Mouse (Mus musculus) MEL (cell line): ENCODE measurements at regions not wholly inside any gene's neighbourhood (a gene's known extent, or its start where the extent isn't known, plus 50 kb on each side); places are given as distances from the start of the nearest gene placed in this dataset.

ENCODE experiments used
- CHD2 ChIP-seq: IDR thresholded peaks from 2 replicates; pipeline ENCODE4 v1.6.1; 2011; ENCODE audit warnings: low read length, improper control_type of control experiment
- CTCF ChIP-seq, 3 experiments: IDR thresholded peaks in 2 of 3; conservative IDR thresholded peaks in 1 of 3; 2 replicates each; pipeline ENCODE4 v1.5.1; 2011 to 2012; ENCODE audit warnings: low read length in 3 of 3, low read depth in 2 of 3, mild to moderate bottlenecking in 2 of 3, improper control_type of control experiment in 1 of 3, inconsistent platforms in 1 of 3, mixed read lengths in 1 of 3, moderate library complexity in 1 of 3; ENCODE audit not compliant: control insufficient read depth in 1 of 3, insufficient read depth in 1 of 3, poor library complexity in 1 of 3, severe bottlenecking in 1 of 3
- ELF1 ChIP-seq: IDR thresholded peaks from 2 replicates; pipeline ENCODE4 v1.6.1; 2014; ENCODE audit warnings: low read depth, mild to moderate bottlenecking, inconsistent platforms, low read length, improper control_type of control experiment, moderate library complexity
- EP300 ChIP-seq, 2 experiments: IDR thresholded peaks; 2 replicates each; pipeline ENCODE4 v1.6.1; 2011; ENCODE audit warnings: improper control_type of control experiment in 2 of 2, low read length in 2 of 2, low read depth in 1 of 2, mild to moderate bottlenecking in 1 of 2
- ETS1 ChIP-seq: IDR thresholded peaks from 2 replicates; pipeline ENCODE4 v1.6.1; 2012; ENCODE audit warnings: low read depth, mild to moderate bottlenecking, inconsistent platforms, low read length, improper control_type of control experiment, moderate library complexity
- HCFC1 ChIP-seq: IDR thresholded peaks from 2 replicates; pipeline ENCODE4 v1.6.1; 2012; ENCODE audit warnings: low read depth, mild to moderate bottlenecking, inconsistent platforms, low read length, improper control_type of control experiment, moderate library complexity
- POLR2A ChIP-seq, 2 experiments: IDR thresholded peaks; 2 replicates each; pipeline ENCODE4 v1.6.1; 2011 to 2012; ENCODE audit warnings: low read length in 2 of 2, mild to moderate bottlenecking in 2 of 2, control low read depth in 1 of 2, improper control_type of control experiment in 1 of 2, low read depth in 1 of 2, moderate library complexity in 1 of 2; ENCODE audit not compliant: control insufficient read depth in 1 of 2, insufficient read depth in 1 of 2, poor library complexity in 1 of 2
- POLR2AphosphoS5 ChIP-seq: IDR thresholded peaks from 2 replicates; pipeline ENCODE4 v1.6.1; 2012; ENCODE audit warnings: low read depth, borderline replicate concordance, mild to moderate bottlenecking, inconsistent platforms, low read length, moderate library complexity, mixed read lengths
- TBP ChIP-seq: IDR thresholded peaks from 2 replicates; pipeline ENCODE4 v1.8.0; 2011; ENCODE audit warnings: low read depth, low read length, improper control_type of control experiment
- TCF12 ChIP-seq: IDR thresholded peaks from 2 replicates; pipeline ENCODE4 v1.6.1; 2014; ENCODE audit warnings: low read depth, mild to moderate bottlenecking, inconsistent platforms, low read length, improper control_type of control experiment, moderate library complexity

DNA sequence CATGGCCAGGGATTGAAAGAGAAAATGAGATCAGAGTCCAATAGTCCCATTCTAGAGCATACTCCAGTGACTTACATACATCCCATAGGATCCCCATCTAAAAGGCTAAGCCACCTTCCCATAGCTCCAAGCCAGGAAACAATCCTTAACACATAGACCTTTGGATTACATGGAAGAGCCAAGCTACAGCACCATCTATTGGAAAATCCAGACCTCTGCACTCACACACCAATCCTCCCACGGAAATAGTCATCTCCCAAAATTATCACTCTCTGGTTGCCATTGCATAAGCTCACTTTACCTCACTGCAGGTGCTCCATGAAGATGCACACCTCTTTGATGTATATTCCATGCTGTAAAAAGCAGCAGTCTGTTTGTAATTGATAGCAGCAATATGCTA, 543.4 kb downstream of the Nebl start:
- no peak for TF ChIP-seq POLR2AphosphoS5
- no peak for TF ChIP-seq ELF1
- no peak; a peak in 1 of 6 replicates for TF ChIP-seq CTCF (IDR thresholded peaks at IDR 0.05 in 2 of 3, conservative IDR thresholded peaks at IDR 0.05 in 1 of 3; ENCODE audit: control insufficient read depth in 1 of 3, insufficient read depth in 1 of 3, low read depth in 2 of 3, low read length in 3 of 3, poor library complexity in 1 of 3, severe bottlenecking in 1 of 3)
- no peak for TF ChIP-seq EP300 (IDR thresholded peaks at IDR 0.05; ENCODE audit: low read depth in 1 of 2, low read length in 2 of 2)
- no peak for TF ChIP-seq HCFC1
- TF ChIP-seq TBP, result no peak
- no peak for TF ChIP-seq POLR2A (IDR thresholded peaks at IDR 0.05; ENCODE audit: control insufficient read depth in 1 of 2, insufficient read depth in 1 of 2, low read depth in 1 of 2, low read length in 2 of 2, poor library complexity in 1 of 2)
- TF ChIP-seq ETS1, result no peak
- TF ChIP-seq TCF12, result no peak
- no peak for TF ChIP-seq CHD2
